In the genomic region with DNA sequence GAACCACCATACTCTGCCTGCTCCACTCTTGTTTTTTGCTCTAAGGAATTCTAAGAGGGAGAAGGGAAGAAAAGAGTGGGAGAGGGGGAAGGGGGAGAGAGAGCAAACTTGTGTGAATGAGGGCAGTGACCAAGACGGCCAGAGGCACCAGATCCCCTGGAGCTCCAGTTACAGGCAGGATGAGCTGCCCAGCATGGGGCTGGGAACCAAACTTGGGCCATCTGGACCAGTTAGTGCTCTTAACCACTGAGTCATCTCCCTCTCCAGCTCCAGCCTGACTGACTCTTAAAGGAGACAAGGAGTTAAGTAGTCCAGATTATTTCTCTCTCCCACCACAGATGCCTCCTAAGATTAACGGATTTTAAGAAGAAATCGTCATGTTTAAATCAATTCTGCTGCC, we compare ENCODE assay signal across 24 mouse cellular contexts. TPM values are rescaled to one million over a fixed set of nuclear protein-coding genes. Genes with fewer than 3 reads are reported as not detected.
DNase-seq lines count a peak whose midpoint lies in the region; ATAC-seq and TF ChIP-seq lines count a peak whose summit lies in the region.
"Had no signal": no experiment of that assay in that cellular context is flagged by ENCODE, and none has a peak within 500 bp of the region (broad histone marks: within the 10 kb centered on the region; RNA-seq: fewer than 3 reads in every experiment).

No protein-coding gene starts in this region.

- no peaks in the 10 kb centered on the region for H3K9me3 ChIP-seq in midbrain, embryonic 11.5 days (ENCODE audit: control insufficient read depth, low read length)
- H3K9me3 ChIP-seq in midbrain, embryonic 15.5 days: no peaks in the 10 kb centered on the region
- H3K9me3 ChIP-seq: forebrain, embryonic 10.5 days; forebrain, embryonic 13.5 days; hindbrain, embryonic 12.5 days; hindbrain, embryonic 15.5 days had no signal

- peak; percentile 34 to 59 for DNase-seq in cerebellum, adult 2 months
- no peak for DNase-seq in cerebellum, adult 8-10 months
- DNase-seq in midbrain, embryonic 11.5 days (ENCODE audit: low spot score, missing footprints): peak; percentile 75
- DNase-seq in R1 (ENCODE audit: low read depth, low spot score): peak; percentile 47
- DNase-seq in frontal cortex, postnatal 14 days (ENCODE audit: low spot score in 2 of 2): no peak
- DNase-seq in gastrocnemius, adult 2 months: no peak
- DNase-seq: adrenal gland, postnatal 10 days; adrenal gland, postnatal 36 days; B cell, adult 2 months; cerebellum, adult 9-10 months; gastrocnemius, postnatal 25 days; kidney, adult 2 months had no signal

- no peak overlapping the region for H3K4me3 ChIP-seq in cerebellum, adult 2 months (replicated peaks; ENCODE audit: insufficient read depth, low read depth, low read length)
- H3K4me3 ChIP-seq in midbrain, embryonic 11.5 days (ENCODE audit: low read depth, low read length): no peak overlapping the region
- no peak overlapping the region for H3K4me3 ChIP-seq in midbrain, embryonic 15.5 days
- H3K4me3 ChIP-seq in gastrocnemius, adult 2 months: no peak overlapping the region
- H3K4me3 ChIP-seq: forebrain, embryonic 10.5 days; forebrain, embryonic 13.5 days; hindbrain, embryonic 12.5 days; hindbrain, embryonic 15.5 days had no signal

- peaks cover 12% of the 10 kb centered on the region for H3K4me1 ChIP-seq in cerebellum, adult 2 months (ENCODE audit: control insufficient read depth, insufficient read depth, low read length)
- peaks cover 11% of the 10 kb centered on the region for H3K4me1 ChIP-seq in midbrain, embryonic 11.5 days (ENCODE audit: control insufficient read depth, insufficient read depth, low read length)
- H3K4me1 ChIP-seq in midbrain, embryonic 15.5 days: peaks cover 54% of the 10 kb centered on the region

- 38% methylated on average over 3 of the region's 3 CpGs for WGBS in cerebellum, adult 2 months
- WGBS in midbrain, embryonic 11.5 days: 71% methylated on average over 3 of the region's 3 CpGs
- 61% methylated on average over 3 of the region's 3 CpGs for WGBS in midbrain, embryonic 15.5 days

- no peak overlapping the region for H3K9ac ChIP-seq in midbrain, embryonic 11.5 days (ENCODE audit: low read length)
- no peak overlapping the region for H3K9ac ChIP-seq in midbrain, embryonic 15.5 days
- H3K9ac ChIP-seq: forebrain, embryonic 13.5 days; hindbrain, embryonic 12.5 days; hindbrain, embryonic 15.5 days had no signal

- ATAC-seq in midbrain, embryonic 11.5 days (ENCODE audit: low FRiP score): no peak
- ATAC-seq in midbrain, embryonic 15.5 days (replicated peaks): no peak
- no peak for ATAC-seq in granulocyte monocyte progenitor cell, adult 5-6 weeks (replicated peaks; ENCODE audit: poor library complexity, severe bottlenecking)
- ATAC-seq: activated CD4-positive, CD25-positive, alpha-beta regulatory T cell, adult 4 months; forebrain, embryonic 13.5 days; forebrain, embryonic 16.5 days; intestine, postnatal 0 days; Patski had no signal

- H3K36me3 ChIP-seq in midbrain, embryonic 11.5 days (ENCODE audit: control insufficient read depth, insufficient read depth, low read length): peaks cover 2% of the 10 kb centered on the region
- H3K36me3 ChIP-seq in midbrain, embryonic 15.5 days (replicated peaks): no peaks in the 10 kb centered on the region
- H3K36me3 ChIP-seq: hindbrain, embryonic 15.5 days had no signal

- intact Hi-C loops in gastrocnemius, adult 2 months (cut with DNase I): no loop called here

- H3K27ac ChIP-seq in cerebellum, adult 2 months (ENCODE audit: insufficient read depth, low read length): no peak overlapping the region
- no peak overlapping the region for H3K27ac ChIP-seq in midbrain, embryonic 11.5 days (ENCODE audit: low read depth, low read length)
- no peak overlapping the region for H3K27ac ChIP-seq in midbrain, embryonic 15.5 days
- H3K27ac ChIP-seq in gastrocnemius, adult 2 months: no peak overlapping the region
- H3K27ac ChIP-seq: forebrain, embryonic 10.5 days; forebrain, embryonic 13.5 days; hindbrain, embryonic 12.5 days; hindbrain, embryonic 15.5 days had no signal

- no peak for TF ChIP-seq POLR2A in cerebellum, adult 2 months (IDR thresholded peaks at IDR 0.05; ENCODE audit: borderline replicate concordance, insufficient read depth, low read length)

- H3K27me3 ChIP-seq in cerebellum, adult 2 months (ENCODE audit: control insufficient read depth, insufficient read depth, low read length): no peaks in the 10 kb centered on the region
- H3K27me3 ChIP-seq in midbrain, embryonic 11.5 days (ENCODE audit: control insufficient read depth, insufficient read depth, low read length): no peaks in the 10 kb centered on the region
- no peaks in the 10 kb centered on the region for H3K27me3 ChIP-seq in midbrain, embryonic 15.5 days (replicated peaks)
- H3K27me3 ChIP-seq: CH12.LX; forebrain, embryonic 13.5 days; hindbrain, embryonic 12.5 days; hindbrain, embryonic 15.5 days; Patski had no signal

- no peak for TF ChIP-seq CTCF in cerebellum, adult 2 months (IDR thresholded peaks at IDR 0.05; ENCODE audit: borderline replicate concordance, insufficient read depth, low read depth, low read length)
- TF ChIP-seq CTCF in gastrocnemius, adult 2 months (IDR thresholded peaks at IDR 0.05): no peak

- H3K4me2 ChIP-seq in midbrain, embryonic 11.5 days: no peak overlapping the region
- no peak overlapping the region for H3K4me2 ChIP-seq in midbrain, embryonic 15.5 days
- H3K4me2 ChIP-seq: heart, embryonic 11.5 days; hindbrain, embryonic 12.5 days; hindbrain, embryonic 15.5 days had no signal

RNA-seq across cellular contexts. Expression of gene Dclk2, which starts 6.3 kb away (rescaled TPM):
- 59.1 and 59.5 TPM in 2 replicates for polyA plus RNA-seq in cerebellum, adult 2 months (2012; rRNA removed)
- polyA plus RNA-seq in midbrain, embryonic 11.5 days (2014; fragmentation: Nextera tagmentation; extraction: Ambion mirVana): 23.0 and 23.1 TPM in 2 replicates
- polyA plus RNA-seq in midbrain, embryonic 15.5 days (2015; fragmentation: Nextera tagmentation; extraction: Ambion mirVana): 95.5 and 98.0 TPM in 2 replicates
- 0.62 and 1.6 TPM in 2 replicates for total RNA-seq in granulocyte monocyte progenitor cell, adult 5-6 weeks (2014; fragmentation: Nextera tagmentation)
- under 0.01 and 0.30 TPM in 2 replicates for total RNA-seq in granulocyte monocyte progenitor cell, adult 5-6 weeks (2017)
- total RNA-seq in gastrocnemius, adult 2 months (2021): 1 to 10 TPM in 1 of 2 experiments, under 1 TPM in 1; 0.64 to 1.4 TPM

Comparison
In these comparisons a context has a peak if more than half of its experiments do, and no peak if none do; other contexts are left out.
1. DNase-seq: peak in cerebellum, adult 2 months (2 of 2), midbrain, embryonic 11.5 days (single experiment) and R1 (single experiment); none in cerebellum, adult 8-10 months (single experiment), frontal cortex, postnatal 14 days (0 of 2) and gastrocnemius, adult 2 months (single experiment).